Mouse (Mus musculus) frontal cortex, adult 2 months (tissue): ENCODE data around the gene Apon. TPM values are rescaled to one million over a fixed set of nuclear protein-coding genes. Genes with fewer than 3 reads are reported as not detected.
"Not testable (repeated sequence)": the region's sequence is repeated elsewhere in the genome, so short reads cannot be mapped to it uniquely, and the experiment has no call there.

Experiments used
- DNase-seq, 2 experiments: peaks; one replicate each; pipeline ENCODE4 v3.0.0; 2022; ENCODE audit warnings: low spot score in 1 of 2; ENCODE audit errors: extremely low spot score in 1 of 2
- polyA plus RNA-seq: library from polyadenylated mRNA; depleted of rRNA; stranded (reverse); fragments of >200 nt; gene quantifications from 2 replicates; pipeline ENCODE4 v1.2.3, GENCODE M21; 2012; rRNA removed

Apon gene
- polyA plus RNA-seq: not detected in 2 replicates

- DNase-seq: no peak
Measured at GRCm38 (mm10) chr10:128253677-128254255, at the start of gene Apon. Gene Apon, plus strand, starts transcription at chr10:128254096.

GRCm38 (mm10) chr10:128204941-128205340 lies 49.0 kb upstream of the Apon start:
- no peak for DNase-seq

- DNase-seq: no peak
Measured at GRCm38 (mm10) chr10:128208326-128208725, 45.6 kb upstream of the Apon start.

GRCm38 (mm10) chr10:128209311-128210009 lies 44.4 kb upstream of the Apon start:
- DNase-seq: no peak

- no peak for DNase-seq
Measured at GRCm38 (mm10) chr10:128210131-128210530, 43.8 kb upstream of the Apon start.

- no peak for DNase-seq
Measured at GRCm38 (mm10) chr10:128210954-128211353, 42.9 kb upstream of the Apon start.

GRCm38 (mm10) chr10:128211390-128212108 lies 42.3 kb upstream of the Apon start, which contains the start of gene Spryd4:
Gene Spryd4, minus strand, starts transcription at chr10:128211807.
- peak; percentile 84 to 94 for DNase-seq

GRCm38 (mm10) chr10:128212148-128212547 lies 41.7 kb upstream of the Apon start:
- no peak for DNase-seq

- DNase-seq: peak in 1 of 2 experiments; percentile 84
Measured at GRCm38 (mm10) chr10:128212871-128213323, 41.0 kb upstream of the Apon start.

- DNase-seq: not testable (repeated sequence)
Measured at GRCm38 (mm10) chr10:128214112-128214511, 39.8 kb upstream of the Apon start.

GRCm38 (mm10) chr10:128214981-128215380 lies 38.9 kb upstream of the Apon start:
- no peak for DNase-seq

GRCm38 (mm10) chr10:128218387-128219117 lies 35.3 kb upstream of the Apon start:
- no peak for DNase-seq

- no peak for DNase-seq
Measured at GRCm38 (mm10) chr10:128221533-128222286, 32.2 kb upstream of the Apon start.

GRCm38 (mm10) chr10:128225064-128225463 lies 28.8 kb upstream of the Apon start:
- DNase-seq: no peak

- no peak for DNase-seq
Measured at GRCm38 (mm10) chr10:128225538-128225937, 28.4 kb upstream of the Apon start, which contains the start of gene Mip. Gene Mip, plus strand, starts transcription at chr10:128225838.

GRCm38 (mm10) chr10:128227592-128227991 lies 26.3 kb upstream of the Apon start:
- no peak for DNase-seq

- DNase-seq: no peak
Measured at GRCm38 (mm10) chr10:128228009-128228408, 25.9 kb upstream of the Apon start.

- DNase-seq: no peak
Measured at GRCm38 (mm10) chr10:128230582-128230981, 23.3 kb upstream of the Apon start.

GRCm38 (mm10) chr10:128231146-128231545 lies 22.8 kb upstream of the Apon start:
- DNase-seq: no peak
